In genomic region chr9:95961058-95961457, GRCm38 (mm10) we compare ENCODE assay signal across 17 mouse cellular contexts.
"Had no signal": no experiment of that assay in that cellular context is flagged by ENCODE, and none has a peak within 500 bp of the region (broad histone marks: within the 10 kb centered on the region; RNA-seq: fewer than 3 reads in every experiment).

No protein-coding gene starts in this region.

- DNase-seq: liver, postnatal 0 days; lung, adult 2 months; lung, postnatal 14 days; lung, postnatal 36 days; right cerebral cortex, postnatal 14 days; thymus, adult 2 months; thymus, postnatal 25 days; thymus, postnatal 4 days had no signal

- H3K27me3 ChIP-seq: lung, embryonic 15.5 days; megakaryocyte, embryonic 14.5 days; midbrain, embryonic 13.5 days; midbrain, embryonic 15.5 days; neural tube, embryonic 12.5 days; stomach, embryonic 15.5 days had no signal

- H3K36me3 ChIP-seq: stomach, embryonic 15.5 days had no signal

- H3K9ac ChIP-seq: liver, postnatal 0 days; lung, embryonic 15.5 days; midbrain, embryonic 13.5 days; midbrain, embryonic 15.5 days; neural tube, embryonic 12.5 days; stomach, embryonic 15.5 days had no signal

- H3K4me3 ChIP-seq: lung, embryonic 15.5 days; megakaryocyte, embryonic 14.5 days; midbrain, embryonic 13.5 days; midbrain, embryonic 15.5 days; neural tube, embryonic 12.5 days; stomach, embryonic 15.5 days had no signal

- H3K9me3 ChIP-seq: lung, embryonic 15.5 days; megakaryocyte, embryonic 14.5 days; midbrain, embryonic 13.5 days; midbrain, embryonic 15.5 days; neural tube, embryonic 12.5 days; stomach, embryonic 15.5 days had no signal

- H3K27ac ChIP-seq: lung, embryonic 15.5 days; macrophage; midbrain, embryonic 13.5 days; midbrain, embryonic 15.5 days; neural tube, embryonic 12.5 days; stomach, embryonic 15.5 days; stomach, postnatal 0 days had no signal

- H3K4me1 ChIP-seq: lung, embryonic 15.5 days; neural tube, embryonic 12.5 days; stomach, embryonic 15.5 days had no signal

- ATAC-seq: liver, postnatal 0 days; lung, postnatal 0 days; midbrain, embryonic 13.5 days; midbrain, embryonic 15.5 days had no signal
